Mouse (Mus musculus) MEL (cell line): ENCODE results near the gene Ppan. TPM values are rescaled to one million over a fixed set of nuclear protein-coding genes. Genes with fewer than 3 reads are reported as not detected.
A peak's percentile ranks its signal among the peaks of the same experiment; 100 is the strongest.

Experiments
- DNase-seq: peaks from one replicate; pipeline ENCODE4 v3.0.0; 2011; ENCODE audit warnings: low read depth, low spot score
- H3K27ac ChIP-seq: 2 replicates; pipeline ENCODE4 v1.5.1; 2012; ENCODE audit warnings: low read depth, mild to moderate bottlenecking, control low read depth, low read length, moderate library complexity; ENCODE audit not compliant: control insufficient read depth
- H3K27me3 ChIP-seq, 2 experiments: fragments of 150-350 bp in 1 of 2; sonication (generic) in 1 of 2; 2 replicates each; pipeline ENCODE4 v1.6.1; 2012; ENCODE audit warnings: low read length in 2 of 2, mild to moderate bottlenecking in 2 of 2, improper control_type of control experiment in 1 of 2, moderate library complexity in 1 of 2; ENCODE audit not compliant: insufficient read depth in 2 of 2, control insufficient read depth in 1 of 2
- H3K36me3 ChIP-seq, 2 experiments: 2 replicates each; pipeline ENCODE4 v1.6.1; 2012 to 2014; ENCODE audit warnings: low read length in 2 of 2, improper control_type of control experiment in 1 of 2, inconsistent platforms in 1 of 2, mild to moderate bottlenecking in 1 of 2; ENCODE audit not compliant: insufficient read depth in 2 of 2, control insufficient read depth in 1 of 2
- H3K4me1 ChIP-seq, 2 experiments: fragments of 150-350 bp in 1 of 2; sonication (generic) in 1 of 2; 2 replicates each; pipeline ENCODE4 v1.6.1; 2012; ENCODE audit warnings: low read length in 2 of 2, improper control_type of control experiment in 1 of 2, mild to moderate bottlenecking in 1 of 2; ENCODE audit not compliant: insufficient read depth in 2 of 2, control insufficient read depth in 1 of 2
- H3K4me3 ChIP-seq, 2 experiments: fragments of 150-350 bp in 1 of 2; sonication (generic) in 1 of 2; 2 replicates each; pipeline ENCODE4 v1.5.1; 2012; ENCODE audit warnings: low read depth in 2 of 2, low read length in 2 of 2, mild to moderate bottlenecking in 2 of 2, moderate library complexity in 2 of 2, control low read depth in 1 of 2, improper control_type of control experiment in 1 of 2; ENCODE audit not compliant: control insufficient read depth in 1 of 2, insufficient read depth in 1 of 2
- H3K79me2 ChIP-seq: 2 replicates; pipeline ENCODE4 v1.6.1; 2012; ENCODE audit warnings: mild to moderate bottlenecking, low read length, moderate library complexity; ENCODE audit not compliant: control insufficient read depth, poor library complexity, insufficient read depth
- H3K9ac ChIP-seq: 2 replicates; pipeline ENCODE4 v1.6.1; 2012; ENCODE audit warnings: low read depth, mild to moderate bottlenecking, control low read depth, low read length, moderate library complexity; ENCODE audit not compliant: control insufficient read depth, poor library complexity, severe bottlenecking
- H3K9me3 ChIP-seq: fragments of 150-350 bp; sonication (generic); replicated peaks from 2 replicates; pipeline ENCODE4 v1.6.1; 2012; ENCODE audit warnings: mild to moderate bottlenecking, low read length, improper control_type of control experiment, moderate library complexity; ENCODE audit not compliant: insufficient read depth
- CHD2 ChIP-seq: IDR thresholded peaks from 2 replicates; pipeline ENCODE4 v1.6.1; 2011; ENCODE audit warnings: low read length, improper control_type of control experiment
- ETS1 ChIP-seq: IDR thresholded peaks from 2 replicates; pipeline ENCODE4 v1.6.1; 2012; ENCODE audit warnings: low read depth, mild to moderate bottlenecking, inconsistent platforms, low read length, improper control_type of control experiment, moderate library complexity
- GABPA ChIP-seq: IDR thresholded peaks from 2 replicates; pipeline ENCODE4 v1.6.1; 2012; ENCODE audit warnings: low read depth, mild to moderate bottlenecking, inconsistent platforms, low read length, improper control_type of control experiment, moderate library complexity
- HCFC1 ChIP-seq: IDR thresholded peaks from 2 replicates; pipeline ENCODE4 v1.6.1; 2012; ENCODE audit warnings: low read depth, mild to moderate bottlenecking, inconsistent platforms, low read length, improper control_type of control experiment, moderate library complexity
- JUND ChIP-seq: IDR thresholded peaks from 2 replicates; pipeline ENCODE4 v1.6.1; 2011; ENCODE audit warnings: low read depth, mild to moderate bottlenecking, improper control_type of control experiment, low read length
- MEF2A ChIP-seq: IDR thresholded peaks from 2 replicates; pipeline ENCODE4 v1.6.1; 2014; ENCODE audit warnings: low read depth, mild to moderate bottlenecking, inconsistent platforms, low read length, improper control_type of control experiment; ENCODE audit not compliant: poor library complexity, insufficient replicate concordance, severe bottlenecking; ENCODE audit errors: extremely low read depth
- MXI1 ChIP-seq: IDR thresholded peaks from 2 replicates; pipeline ENCODE4 v1.6.1; 2011; ENCODE audit warnings: mild to moderate bottlenecking, low read depth, low read length, improper control_type of control experiment
- MYC ChIP-seq: IDR thresholded peaks from 2 replicates; pipeline ENCODE4 v1.6.1; 2011; ENCODE audit warnings: low read depth, mild to moderate bottlenecking, low read length, improper control_type of control experiment, moderate library complexity
- NELFE ChIP-seq: IDR thresholded peaks from 2 replicates; pipeline ENCODE4 v1.6.1; 2011; ENCODE audit warnings: low read depth, low read length, improper control_type of control experiment
- POLR2AphosphoS2 ChIP-seq: IDR thresholded peaks from 2 replicates; pipeline ENCODE4 v1.6.1; 2011; ENCODE audit warnings: low read length, improper control_type of control experiment
- POLR2AphosphoS5 ChIP-seq: IDR thresholded peaks from 2 replicates; pipeline ENCODE4 v1.6.1; 2012; ENCODE audit warnings: low read depth, borderline replicate concordance, mild to moderate bottlenecking, inconsistent platforms, low read length, moderate library complexity, mixed read lengths
- SMC3 ChIP-seq: IDR thresholded peaks from 2 replicates; pipeline ENCODE4 v1.6.1; 2011; ENCODE audit warnings: low read depth, low read length, improper control_type of control experiment
- TCF12 ChIP-seq: IDR thresholded peaks from 2 replicates; pipeline ENCODE4 v1.6.1; 2014; ENCODE audit warnings: low read depth, mild to moderate bottlenecking, inconsistent platforms, low read length, improper control_type of control experiment, moderate library complexity
- UBTF ChIP-seq: IDR thresholded peaks from 2 replicates; pipeline ENCODE4 v1.6.1; 2012; ENCODE audit warnings: low read depth, mild to moderate bottlenecking, inconsistent platforms, low read length, improper control_type of control experiment, moderate library complexity, borderline replicate concordance; ENCODE audit not compliant: insufficient read depth
- USF1 ChIP-seq: IDR thresholded peaks from 2 replicates; pipeline ENCODE4 v1.6.1; 2014; ENCODE audit warnings: low read depth, mild to moderate bottlenecking, inconsistent platforms, low read length, improper control_type of control experiment, moderate library complexity
- polyA plus RNA-seq, 2 experiments: library from polyadenylated mRNA; stranded (reverse) in 1 of 2; unstranded in 1 of 2; fragments of >175 nt in 1 of 2; fragments of >200 nt in 1 of 2; gene quantifications; 2 replicates each; pipeline versions ENCODE4 v1.2.1 to v1.2.4; 2012; ENCODE audit warnings: low replicate concordance in 2 of 2, low read depth in 1 of 2; ENCODE audit not compliant: insufficient read length in 2 of 2, insufficient read depth in 1 of 2, missing spikeins in 1 of 2
- total RNA-seq: library from RNA; depleted of rRNA; stranded (reverse); fragments of 300-350 nt; gene quantifications from 2 replicates; pipeline ENCODE4 v1.2.3, GENCODE M21; 2012

Ppan gene
- total and polyA plus RNA-seq, 3 experiments, result 251 to 953 (median 763) TPM

GRCm38 (mm10) chr9:20878710-20879065, 9.3 kb upstream of the Ppan start:
- peaks cover 8 to 27% of the 10 kb centered on the region in 2 experiments; a peak in 3 of 4 replicates for H3K4me1 ChIP-seq
- peak overlapping the region; percentile 72 for H3K9ac ChIP-seq
- H3K36me3 ChIP-seq, result peaks cover 6 to 17% of the 10 kb centered on the region in 2 experiments
- no peaks in the 10 kb centered on the region for H3K9me3 ChIP-seq
- H3K27me3 ChIP-seq, result no peaks in the 10 kb centered on the region
- DNase-seq, result no peak
- H3K79me2 ChIP-seq, result peaks cover 8% of the 10 kb centered on the region
- H3K27ac ChIP-seq, result peak overlapping the region; percentile 84
- no peak for TF ChIP-seq TCF12
- TF ChIP-seq POLR2AphosphoS5, result no peak
- TF ChIP-seq POLR2AphosphoS2, result no peak
- TF ChIP-seq USF1, result no peak
- no peak for TF ChIP-seq MEF2A
- no peak for TF ChIP-seq ETS1
- 0 out of 2 replicates have a peak, but pooled peaks have one; percentile 8 for TF ChIP-seq UBTF
- peak overlapping the region; percentile 49 to 55 for H3K4me3 ChIP-seq

DNA sequence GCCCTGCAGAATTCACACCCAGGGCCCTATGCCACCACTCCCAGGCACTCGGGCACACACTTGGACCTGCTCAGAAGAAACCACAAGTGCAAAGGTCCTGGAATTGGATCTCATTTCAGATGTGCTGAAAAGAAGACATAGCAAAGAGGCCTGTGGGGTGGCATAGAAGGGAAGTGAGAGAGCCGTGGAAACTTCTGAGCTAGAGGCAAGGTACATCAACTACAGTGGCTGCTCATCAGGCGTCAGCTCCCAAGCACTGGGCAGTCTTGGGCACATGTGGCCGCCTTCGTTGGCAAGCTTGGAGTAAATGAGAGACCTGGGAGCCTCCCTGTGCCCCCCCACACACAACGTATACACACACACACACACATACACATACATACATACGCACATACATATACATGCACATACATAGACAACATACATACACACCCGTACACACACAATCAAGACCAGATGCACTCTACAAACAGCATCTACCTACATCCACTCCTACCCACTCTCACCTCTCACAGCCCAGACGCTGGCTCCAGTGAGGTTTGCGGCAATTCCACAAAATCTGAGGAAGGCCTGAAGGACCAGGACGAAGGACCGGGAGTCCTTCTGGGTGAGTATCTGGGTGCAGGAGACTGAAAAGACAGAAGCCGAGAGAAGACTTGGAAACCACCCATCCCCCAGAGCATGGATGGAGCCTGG, 8.7 kb upstream of the Ppan start, which contains the start of gene Angptl6:
Gene Angptl6, minus strand, starts transcription at position 631 of the 696 bp plus-strand sequence.
- peaks cover 8% of the 10 kb centered on the region for H3K79me2 ChIP-seq
- H3K36me3 ChIP-seq, result peaks cover 3 to 17% of the 10 kb centered on the region in 2 experiments
- peaks cover 8 to 27% of the 10 kb centered on the region in 2 experiments; a peak in 3 of 4 replicates for H3K4me1 ChIP-seq
- no peaks in the 10 kb centered on the region for H3K9me3 ChIP-seq
- no peaks in the 10 kb centered on the region for H3K27me3 ChIP-seq
- H3K4me3 ChIP-seq, result peak within 1 kb of the TSS; percentile 49 to 55
- H3K27ac ChIP-seq, result peak within 1 kb of the TSS; percentile 84
- no peak for TF ChIP-seq GABPA
- TF ChIP-seq JUND, result no peak
- no peak for TF ChIP-seq CHD2
- TF ChIP-seq SMC3, result no peak
- H3K9ac ChIP-seq, result peak within 1 kb of the TSS; percentile 72
- DNase-seq, result no peak

DNA sequence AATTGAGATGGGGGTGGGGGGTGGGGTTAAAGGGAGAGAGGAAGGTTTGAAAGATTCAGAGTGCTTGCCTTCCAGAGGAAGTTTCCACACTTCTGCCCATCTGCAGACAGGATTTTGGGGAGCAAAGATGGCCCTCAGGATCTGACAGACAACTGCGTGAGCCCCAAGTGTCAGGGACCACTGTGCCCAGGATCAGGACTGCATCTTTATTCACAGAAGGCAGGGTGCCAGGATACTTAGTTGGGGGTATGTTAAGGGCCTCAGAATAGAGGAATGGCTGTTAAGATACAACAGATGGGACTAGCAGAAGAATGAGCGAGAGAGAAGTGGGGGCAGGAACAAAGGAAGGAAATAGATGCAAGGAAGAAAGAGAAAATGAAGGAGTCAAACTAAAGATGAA, 1.4 kb upstream of the Ppan start:
- Histone ChIP-seq H3K4me3 (no peak overlapping the region), H3K9ac (no peak overlapping the region), H3K4me1 (peaks cover 2 to 29% of the 10 kb centered on the region in 2 experiments), H3K9me3 (no peaks in the 10 kb centered on the region), H3K27me3 (no peaks in the 10 kb centered on the region), H3K79me2 (peaks cover 35% of the 10 kb centered on the region), H3K27ac (no peak overlapping the region), H3K36me3 (peaks cover 15 to 28% of the 10 kb centered on the region in 2 experiments)
- DNase-seq, result no peak
- TF ChIP-seq CHD2 (no peak), POLR2AphosphoS5 (no peak), HCFC1 (no peak), MYC (no peak), NELFE (no peak), MXI1 (no peak)
